28 mouse cellular contexts compared by ENCODE assay signal in genomic region chr17:88900904-88901303, GRCm38 (mm10).
"Had no signal": no experiment of that assay in that cellular context is flagged by ENCODE, and none has a peak within 500 bp of the region (broad histone marks: within the 10 kb centered on the region; RNA-seq: fewer than 3 reads in every experiment).

No protein-coding gene starts in this region.

- H3K4me1 ChIP-seq: embryonic facial prominence, embryonic 10.5 days; embryonic facial prominence, embryonic 12.5 days; embryonic facial prominence, embryonic 13.5 days; embryonic facial prominence, embryonic 15.5 days; forebrain, embryonic 10.5 days; forebrain, embryonic 13.5 days; forebrain, embryonic 15.5 days had no signal

- DNase-seq: cerebellum, adult 8-10 months; cerebellum, adult 9-10 months; cerebellum, adult 9-11 months; cerebellum, postnatal 10 days; cerebellum, postnatal 14 days; cerebellum, postnatal 25 days; cerebellum, postnatal 36 days; embryo, embryonic 11 days; forebrain, postnatal 0 days; gastrocnemius, adult 2 months; gastrocnemius, postnatal 10 days; gastrocnemius, postnatal 14 days; gastrocnemius, postnatal 25 days; gastrocnemius, postnatal 36 days; heart, adult 11 months; heart, adult 18-20 months; heart, adult 2 months had no signal

- H3K9ac ChIP-seq: embryonic facial prominence, embryonic 12.5 days; embryonic facial prominence, embryonic 13.5 days; embryonic facial prominence, embryonic 15.5 days; forebrain, embryonic 12.5 days; forebrain, embryonic 13.5 days; forebrain, embryonic 15.5 days; forebrain, postnatal 0 days had no signal

- H3K4me2 ChIP-seq: embryonic facial prominence, embryonic 12.5 days; embryonic facial prominence, embryonic 13.5 days; embryonic facial prominence, embryonic 15.5 days; forebrain, embryonic 12.5 days; forebrain, embryonic 13.5 days; forebrain, embryonic 15.5 days had no signal

- H3K27me3 ChIP-seq: embryonic facial prominence, embryonic 12.5 days; embryonic facial prominence, embryonic 13.5 days; embryonic facial prominence, embryonic 15.5 days; forebrain, embryonic 12.5 days; forebrain, embryonic 13.5 days; forebrain, embryonic 15.5 days had no signal

- H3K9me3 ChIP-seq: embryonic facial prominence, embryonic 10.5 days; embryonic facial prominence, embryonic 12.5 days; embryonic facial prominence, embryonic 13.5 days; embryonic facial prominence, embryonic 15.5 days; forebrain, embryonic 10.5 days; forebrain, embryonic 12.5 days; forebrain, embryonic 13.5 days; forebrain, embryonic 15.5 days had no signal

- H3K4me3 ChIP-seq: embryonic facial prominence, embryonic 10.5 days; embryonic facial prominence, embryonic 12.5 days; embryonic facial prominence, embryonic 13.5 days; embryonic facial prominence, embryonic 15.5 days; erythroblast, embryonic 14.5 days; forebrain, embryonic 10.5 days; forebrain, embryonic 12.5 days; forebrain, embryonic 13.5 days; forebrain, embryonic 15.5 days; gastrocnemius, adult 2 months; heart, adult 2 months had no signal

- ATAC-seq: forebrain, embryonic 13.5 days; forebrain, embryonic 14.5 days; forebrain, embryonic 15.5 days; forebrain, embryonic 16.5 days; forebrain, postnatal 0 days had no signal

- H3K27ac ChIP-seq: embryonic facial prominence, embryonic 10.5 days; embryonic facial prominence, embryonic 12.5 days; embryonic facial prominence, embryonic 13.5 days; embryonic facial prominence, embryonic 15.5 days; forebrain, embryonic 10.5 days; forebrain, embryonic 12.5 days; forebrain, embryonic 13.5 days; forebrain, embryonic 15.5 days; gastrocnemius, adult 2 months; heart, adult 2 months had no signal

- H3K36me3 ChIP-seq: embryonic facial prominence, embryonic 10.5 days; embryonic facial prominence, embryonic 12.5 days; embryonic facial prominence, embryonic 13.5 days; embryonic facial prominence, embryonic 15.5 days; forebrain, embryonic 10.5 days; forebrain, embryonic 12.5 days; forebrain, embryonic 15.5 days had no signal
